Mouse (Mus musculus): Measurements from ENCODE around the gene Csrnp3. TPM values are rescaled to one million over a fixed set of nuclear protein-coding genes. Genes with fewer than 3 reads are reported as not detected.

Gene Csrnp3
- polyA plus RNA-seq, 1 experiment from 2014 or later: not detected

GRCm38 (mm10) chr2:66069454-66069853 is 223.9 kb downstream of the Csrnp3 start:
- Histone ChIP-seq H3K9me3 (ENCODE audit: low read length) (no peaks in the 10 kb centered on the region), H3K4me2 (ENCODE audit: low read depth, low read length) (no peak overlapping the region), H3K4me3 (ENCODE audit: low read depth, low read length) (no peak overlapping the region), H3K27ac (ENCODE audit: low read depth) (no peak overlapping the region), H3K9ac (replicated peaks) (no peak overlapping the region), H3K27me3 (ENCODE audit: insufficient read depth, low read length) (no peaks in the 10 kb centered on the region), H3K4me1 (ENCODE audit: insufficient read depth) (no peaks in the 10 kb centered on the region), H3K36me3 (replicated peaks; ENCODE audit: insufficient read depth, low read length) (no peaks in the 10 kb centered on the region)
- ATAC-seq: no peak
- no peak for TF ChIP-seq EP300 (IDR thresholded peaks at IDR 0.05; ENCODE audit: low read depth)
- no peak for TF ChIP-seq CTCF (IDR thresholded peaks at IDR 0.05; ENCODE audit: low read depth)
- no peak for DNase-seq
- WGBS (ENCODE audit: insufficient replicate concordance): 58% methylated on average over 6 of the region's 6 CpGs

DNA sequence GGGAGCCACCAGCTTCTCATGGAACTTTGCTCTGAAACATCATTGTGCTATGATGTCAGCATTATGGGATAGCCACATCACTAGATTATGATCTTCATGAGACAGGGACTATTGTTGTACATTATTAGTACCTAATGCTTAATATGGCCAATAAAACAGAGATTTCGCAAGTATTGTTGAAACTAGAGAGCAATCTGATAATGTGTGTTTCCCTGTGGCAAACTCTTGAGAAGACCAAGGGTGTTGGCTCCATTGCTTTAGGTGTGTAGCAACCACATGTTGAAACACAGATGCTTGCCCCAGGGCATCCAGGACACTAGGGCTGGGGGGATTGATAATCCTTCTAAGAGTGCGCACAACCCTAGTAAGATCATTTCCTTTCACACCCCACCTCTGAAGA is 235.2 kb downstream of the Csrnp3 start:
- H3K4me3 ChIP-seq (ENCODE audit: low read depth, low read length): no peak overlapping the region
- no peak overlapping the region for H3K27ac ChIP-seq (ENCODE audit: low read depth)
- no peak for TF ChIP-seq EP300 (IDR thresholded peaks at IDR 0.05; ENCODE audit: low read depth)
- TF ChIP-seq CTCF (IDR thresholded peaks at IDR 0.05; ENCODE audit: low read depth): no peak
- ATAC-seq (no peak), DNase-seq (no peak)
- H3K27me3 ChIP-seq (ENCODE audit: insufficient read depth, low read length): no peaks in the 10 kb centered on the region
- H3K9ac ChIP-seq (replicated peaks): no peak overlapping the region
- no peaks in the 10 kb centered on the region for H3K9me3 ChIP-seq (ENCODE audit: low read length)
- no peaks in the 10 kb centered on the region for H3K36me3 ChIP-seq (replicated peaks; ENCODE audit: insufficient read depth, low read length)
- H3K4me1 ChIP-seq (ENCODE audit: insufficient read depth): no peaks in the 10 kb centered on the region
- H3K4me2 ChIP-seq (ENCODE audit: low read depth, low read length): no peak overlapping the region
- WGBS (ENCODE audit: insufficient replicate concordance): 80% methylated on average over 2 of the region's 2 CpGs

Other genes starting within 250 kb of the Csrnp3 start
- gene Scn2a, start 225.0 kb upstream of the Csrnp3 start, polyA plus RNA-seq (2015; fragmentation: Nextera tagmentation; extraction: Ambion mirVana): 0.02 and 0.05 TPM in 2 replicates

Measured in liver, postnatal 0 days (tissue).